Mouse (Mus musculus): Measurements from ENCODE around the gene Syde2. TPM values are rescaled to one million over a fixed set of nuclear protein-coding genes. Genes with fewer than 3 reads are reported as not detected.

The Syde2 gene
- 0.94 TPM for polyA plus RNA-seq (2015; fragmentation: Illumina TruSeq; extraction: RNeasy Lipid Tissue Mini Kit (QIAGEN cat#74804); ENCODE audit: insufficient read depth, low read depth, low replicate concordance)

DNA sequence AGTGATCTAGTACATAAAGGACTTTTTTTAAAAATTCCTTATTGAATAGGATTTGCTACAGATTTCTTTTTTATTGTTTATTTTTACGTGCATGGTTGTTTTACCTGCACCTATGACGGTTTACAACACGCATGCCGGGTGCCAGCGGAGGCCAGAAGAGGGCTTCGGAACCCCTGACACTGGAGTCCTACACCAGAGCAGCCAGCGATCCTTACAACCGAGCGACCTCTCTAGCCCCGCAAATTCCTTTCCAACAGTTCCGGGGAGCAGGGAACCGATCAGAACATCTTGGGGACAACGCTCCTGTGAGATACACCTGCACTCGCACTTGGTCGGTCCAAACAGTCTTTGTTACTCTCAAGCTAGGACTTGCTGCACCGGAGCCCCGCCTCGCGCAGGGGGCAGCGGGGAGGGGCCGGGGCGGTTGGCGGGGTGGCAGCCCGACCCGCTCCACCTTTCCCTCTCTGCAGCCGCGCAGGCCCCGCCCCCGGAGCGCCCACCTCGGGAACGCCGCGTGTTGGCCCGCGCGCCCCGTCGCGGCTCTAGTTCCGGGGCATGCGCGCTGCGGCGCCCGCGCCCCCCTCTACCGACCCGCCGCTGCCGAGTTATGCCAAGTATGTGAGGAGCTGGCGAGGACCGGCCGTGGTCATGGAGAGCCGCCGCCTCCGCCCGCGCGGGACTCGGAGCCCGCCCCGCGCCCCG is at the start of gene Syde2:
Gene Syde2, plus strand, starts transcription at position 603 of the 702 bp plus-strand sequence.

Other genes with a start within 250 kb of the Syde2 start
- 1.2 TPM for gene Ddah1, start 229.2 kb upstream of the Syde2 start, polyA plus RNA-seq (2015; fragmentation: Illumina TruSeq; extraction: RNeasy Lipid Tissue Mini Kit (QIAGEN cat#74804); ENCODE audit: insufficient read depth, low read depth, low replicate concordance)
- gene Bcl10, start 65.1 kb upstream of the Syde2 start, polyA plus RNA-seq (2015; fragmentation: Illumina TruSeq; extraction: RNeasy Lipid Tissue Mini Kit (QIAGEN cat#74804); ENCODE audit: insufficient read depth, low read depth, low replicate concordance) = 7.1 TPM
- gene 2410004B18Rik, start 49.9 kb upstream of the Syde2 start, polyA plus RNA-seq (2015; fragmentation: Illumina TruSeq; extraction: RNeasy Lipid Tissue Mini Kit (QIAGEN cat#74804); ENCODE audit: insufficient read depth, low read depth, low replicate concordance) = 7.1 TPM
- not detected for gene Wdr63, start 120.3 kb downstream of the Syde2 start, polyA plus RNA-seq (2015; fragmentation: Illumina TruSeq; extraction: RNeasy Lipid Tissue Mini Kit (QIAGEN cat#74804); ENCODE audit: insufficient read depth, low read depth, low replicate concordance)
- gene Mcoln3, start 129.6 kb downstream of the Syde2 start, polyA plus RNA-seq (2015; fragmentation: Illumina TruSeq; extraction: RNeasy Lipid Tissue Mini Kit (QIAGEN cat#74804); ENCODE audit: insufficient read depth, low read depth, low replicate concordance) = not detected
- 0.31 TPM for gene Mcoln2, start 162.0 kb downstream of the Syde2 start, polyA plus RNA-seq (2015; fragmentation: Illumina TruSeq; extraction: RNeasy Lipid Tissue Mini Kit (QIAGEN cat#74804); ENCODE audit: insufficient read depth, low read depth, low replicate concordance)
- gene Lpar3, start 233.1 kb downstream of the Syde2 start, polyA plus RNA-seq (2015; fragmentation: Illumina TruSeq; extraction: RNeasy Lipid Tissue Mini Kit (QIAGEN cat#74804); ENCODE audit: insufficient read depth, low read depth, low replicate concordance) = not detected

All from pancreas, adult 10 weeks (tissue).